Mouse (Mus musculus) kidney, embryonic 16.5 days (tissue): ENCODE measurements around the gene Rapgef3. TPM values are rescaled to one million over a fixed set of nuclear protein-coding genes. Genes with fewer than 3 reads are reported as not detected.

Source experiments
- ATAC-seq: fragments of 200-750 bp; cut with Nextera tagmentation; 2 replicates; pipeline ENCODE4 v1.8.0; 2017; ENCODE audit warnings: moderate TSS enrichment; ENCODE audit not compliant: low FRiP score, low TSS enrichment
- H3K27ac ChIP-seq: fragments of 300-500 bp; sonication (generic); 2 replicates; pipeline ENCODE4 v1.5.1; 2014; ENCODE audit warnings: low read length
- H3K27me3 ChIP-seq: fragments of 300-500 bp; sonication (generic); 2 replicates; pipeline ENCODE4 v1.6.1; 2014; ENCODE audit warnings: low read length, control low read depth, mixed read lengths; ENCODE audit not compliant: insufficient read depth
- H3K36me3 ChIP-seq: fragments of 300-500 bp; sonication (generic); 2 replicates; pipeline ENCODE4 v1.6.1; 2014; ENCODE audit warnings: low read length, control low read depth, mixed read lengths; ENCODE audit not compliant: insufficient read depth
- H3K4me1 ChIP-seq: fragments of 300-500 bp; sonication (generic); 2 replicates; pipeline ENCODE4 v1.6.1; 2014; ENCODE audit warnings: low read length, control low read depth, mixed read lengths; ENCODE audit not compliant: insufficient read depth
- H3K4me2 ChIP-seq: fragments of 300-500 bp; sonication (generic); replicated peaks from 2 replicates; pipeline ENCODE4 v1.6.1; 2014; ENCODE audit warnings: low read depth, low read length
- H3K4me3 ChIP-seq: fragments of 300-500 bp; sonication (generic); 2 replicates; pipeline ENCODE4 v1.5.1; 2014; ENCODE audit warnings: mild to moderate bottlenecking, low read length
- H3K9ac ChIP-seq: fragments of 300-500 bp; sonication (generic); replicated peaks from 2 replicates; pipeline ENCODE4 v1.6.1; 2014; ENCODE audit warnings: low read length
- H3K9me3 ChIP-seq: fragments of 300-500 bp; sonication (generic); 2 replicates; pipeline ENCODE4 v1.6.1; 2016; ENCODE audit warnings: low read length, control low read depth
- WGBS: fragments of 180-500 bp; shearing (Covaris S2); extraction: QIAGEN DNeasy Blood & Tissue Kit; methylation state at CpG from one replicate; pipeline ENCODE4 v1.1.7; 2014; 5-methylcytosine and 5-hydroxymethylcytosine counted together
- polyA plus RNA-seq: library from polyadenylated mRNA; unstranded; fragments of >200 nt; fragmentation: Nextera tagmentation; extraction: Ambion mirVana; gene quantifications from 2 replicates; pipeline ENCODE4 v1.2.1, GENCODE M21; 2015

Rapgef3 gene
- polyA plus RNA-seq, 1 experiment from 2014 or later = 36.3 TPM

GRCm38 (mm10) chr15:97786412-97787112 is 18.8 kb upstream of the Rapgef3 start:
- Histone ChIP-seq H3K4me2 (no peak overlapping the region), H3K27me3 (no peaks in the 10 kb centered on the region), H3K36me3 (peaks cover 8% of the 10 kb centered on the region), H3K4me3 (no peak overlapping the region), H3K27ac (no peak overlapping the region), H3K9ac (no peak overlapping the region), H3K4me1 (peaks cover 45% of the 10 kb centered on the region), H3K9me3 (no peaks in the 10 kb centered on the region)
- no peak for ATAC-seq
- 67% methylated on average over 10 of the region's 10 CpGs for WGBS

GRCm38 (mm10) chr15:97785731-97786411 is 18.1 kb upstream of the Rapgef3 start:
- no peak overlapping the region for H3K4me2 ChIP-seq

GRCm38 (mm10) chr15:97784561-97785161 is 16.9 kb upstream of the Rapgef3 start:
- 5% methylated on average over 45 of the region's 45 CpGs for WGBS
- H3K4me2 ChIP-seq = peak overlapping the region; percentile 63
- peaks cover 63% of the 10 kb centered on the region for H3K4me1 ChIP-seq
- H3K9me3 ChIP-seq = no peaks in the 10 kb centered on the region
- no peaks in the 10 kb centered on the region for H3K36me3 ChIP-seq
- no peaks in the 10 kb centered on the region for H3K27me3 ChIP-seq
- H3K27ac ChIP-seq = peak overlapping the region; percentile 68
- H3K4me3 ChIP-seq = peak overlapping the region; percentile 73
- peak; percentile 44 for ATAC-seq
- peak overlapping the region; percentile 93 for H3K9ac ChIP-seq

More at GRCm38 (mm10) chr15:97785731-97786411, 18.1 kb upstream of the Rapgef3 start:
- Histone ChIP-seq H3K4me3 (no peak overlapping the region), H3K4me1 (peaks cover 52% of the 10 kb centered on the region), H3K27me3 (no peaks in the 10 kb centered on the region), H3K36me3 (peaks cover under 1% of the 10 kb centered on the region; the same call in 1 of the 2 replicates), H3K9ac (no peak overlapping the region), H3K9me3 (no peaks in the 10 kb centered on the region), H3K27ac (no peak overlapping the region)
- 84% methylated on average over 9 of the region's 9 CpGs for WGBS
- no peak for ATAC-seq

DNA sequence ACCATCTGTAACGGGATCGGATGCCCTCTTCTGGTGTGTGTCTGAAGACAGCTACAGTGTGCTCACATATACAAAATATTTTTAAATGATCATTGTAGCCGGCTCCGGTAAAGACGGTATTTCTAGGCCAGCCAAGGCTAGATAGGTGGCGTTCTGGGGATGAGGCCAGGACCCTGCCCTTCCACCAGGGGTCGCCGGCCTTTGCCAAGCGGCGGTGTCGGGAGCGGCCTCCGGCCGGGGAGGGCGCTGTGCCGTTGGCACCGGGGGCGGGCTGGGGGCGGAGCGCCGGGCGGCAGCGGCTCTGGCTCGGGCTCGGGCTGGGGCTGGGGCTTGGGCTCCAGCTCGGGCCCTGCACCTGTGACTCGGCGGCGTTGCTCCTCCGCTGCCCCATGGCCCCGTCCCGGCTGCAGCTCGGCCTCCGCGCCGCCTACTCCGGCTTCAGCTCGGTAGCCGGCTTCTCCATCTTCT is 16.4 kb upstream of the Rapgef3 start:
- no peaks in the 10 kb centered on the region for H3K36me3 ChIP-seq
- H3K27ac ChIP-seq = peak overlapping the region; percentile 68
- peak; percentile 83 for ATAC-seq
- peak overlapping the region; percentile 93 for H3K9ac ChIP-seq
- peaks cover 63% of the 10 kb centered on the region for H3K4me1 ChIP-seq
- WGBS = 5% methylated on average over 34 of the region's 39 CpGs
- no peaks in the 10 kb centered on the region for H3K9me3 ChIP-seq
- H3K4me3 ChIP-seq = peak overlapping the region; percentile 73
- H3K27me3 ChIP-seq = no peaks in the 10 kb centered on the region
- peak overlapping the region; percentile 63 for H3K4me2 ChIP-seq

DNA sequence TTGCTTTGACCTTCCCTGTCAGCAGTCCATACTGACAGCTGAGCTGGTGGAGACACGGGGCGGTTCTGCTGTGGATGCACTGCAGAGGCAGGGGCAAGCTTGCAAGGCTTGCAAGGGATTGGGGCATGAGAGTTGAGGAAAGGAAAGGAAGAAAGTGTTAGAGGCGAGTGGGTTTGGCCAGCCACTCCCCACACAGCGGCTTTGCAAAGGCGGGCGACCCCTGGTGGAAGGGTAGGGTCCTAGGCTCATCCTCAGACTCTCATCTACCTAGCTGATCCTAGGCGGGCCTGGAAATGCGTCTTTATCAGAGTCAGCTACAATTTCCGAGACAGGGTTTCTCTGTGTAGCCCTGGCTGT is 15.0 kb upstream of the Rapgef3 start:
- no peak overlapping the region; the same call in 1 of the 2 replicates for H3K9ac ChIP-seq
- no peaks in the 10 kb centered on the region for H3K36me3 ChIP-seq
- H3K27me3 ChIP-seq = no peaks in the 10 kb centered on the region
- peak overlapping the region; percentile 16; the same call in 1 of the 2 replicates for H3K4me3 ChIP-seq
- 6% methylated on average over 9 of the region's 9 CpGs for WGBS
- H3K4me2 ChIP-seq = peak overlapping the region; percentile 45
- peak; percentile 32; the same call in 1 of the 2 replicates for ATAC-seq
- peak overlapping the region; percentile 70 for H3K27ac ChIP-seq
- peaks cover 64% of the 10 kb centered on the region for H3K4me1 ChIP-seq
- no peaks in the 10 kb centered on the region for H3K9me3 ChIP-seq

DNA sequence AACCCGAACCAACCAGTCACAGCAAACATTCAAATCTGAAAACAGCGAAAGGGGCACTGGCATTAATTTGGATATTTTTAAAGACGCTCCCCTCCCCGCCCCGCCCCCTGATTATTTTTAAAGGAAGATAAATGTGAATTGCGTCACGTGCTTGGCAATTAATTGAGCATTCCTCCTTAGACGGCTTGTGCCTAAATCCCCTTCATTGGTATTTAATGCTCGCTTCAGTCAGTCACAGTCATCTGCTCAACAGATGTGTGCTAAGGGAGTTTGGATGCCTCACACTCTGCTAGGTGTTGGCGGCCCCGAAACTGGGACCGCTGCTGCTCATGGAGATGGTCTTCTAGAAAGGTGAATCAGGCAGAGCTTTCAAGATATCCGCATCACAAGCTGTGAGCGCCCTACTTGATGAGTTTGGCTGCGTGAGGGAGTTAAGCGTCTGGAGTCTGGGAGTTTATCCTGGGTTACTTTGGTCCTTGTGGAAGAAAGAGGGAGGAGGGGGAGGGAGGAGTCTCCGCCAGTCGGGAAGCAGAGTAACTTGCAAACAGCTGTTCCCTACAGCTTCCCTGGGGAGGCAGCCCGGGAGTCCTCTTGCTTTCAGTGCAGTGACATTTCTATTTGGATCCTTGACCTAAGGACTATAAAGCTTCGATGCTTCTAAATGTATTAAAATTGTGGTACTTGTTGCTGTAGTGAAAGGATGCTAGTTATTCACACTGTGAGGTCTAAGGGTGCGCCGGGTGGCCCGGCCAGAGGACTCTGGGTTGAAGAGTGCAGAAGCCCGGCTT is 14.4 kb upstream of the Rapgef3 start:
- peaks cover 67% of the 10 kb centered on the region for H3K4me1 ChIP-seq
- H3K27me3 ChIP-seq = no peaks in the 10 kb centered on the region
- peak; percentile 33; the same call in 1 of the 2 replicates for ATAC-seq
- H3K4me3 ChIP-seq = peak overlapping the region; percentile 20
- no peaks in the 10 kb centered on the region for H3K9me3 ChIP-seq
- H3K27ac ChIP-seq = peak overlapping the region; percentile 77
- H3K4me2 ChIP-seq = peak overlapping the region; percentile 45
- no peaks in the 10 kb centered on the region for H3K36me3 ChIP-seq
- H3K9ac ChIP-seq = no peak overlapping the region; the same call in 1 of the 2 replicates
- 12% methylated on average over 24 of the region's 24 CpGs for WGBS

GRCm38 (mm10) chr15:97780611-97781031 is 12.8 kb upstream of the Rapgef3 start:
- Histone ChIP-seq H3K4me1 (peaks cover 71% of the 10 kb centered on the region), H3K4me2 (no peak overlapping the region), H3K9me3 (no peaks in the 10 kb centered on the region), H3K27me3 (no peaks in the 10 kb centered on the region), H3K4me3 (no peak overlapping the region), H3K27ac (peak overlapping the region; percentile 86), H3K9ac (peak overlapping the region; percentile 1; the same call in 1 of the 2 replicates), H3K36me3 (no peaks in the 10 kb centered on the region)
- WGBS = 34% methylated on average over 12 of the region's 12 CpGs
- no peak for ATAC-seq

DNA sequence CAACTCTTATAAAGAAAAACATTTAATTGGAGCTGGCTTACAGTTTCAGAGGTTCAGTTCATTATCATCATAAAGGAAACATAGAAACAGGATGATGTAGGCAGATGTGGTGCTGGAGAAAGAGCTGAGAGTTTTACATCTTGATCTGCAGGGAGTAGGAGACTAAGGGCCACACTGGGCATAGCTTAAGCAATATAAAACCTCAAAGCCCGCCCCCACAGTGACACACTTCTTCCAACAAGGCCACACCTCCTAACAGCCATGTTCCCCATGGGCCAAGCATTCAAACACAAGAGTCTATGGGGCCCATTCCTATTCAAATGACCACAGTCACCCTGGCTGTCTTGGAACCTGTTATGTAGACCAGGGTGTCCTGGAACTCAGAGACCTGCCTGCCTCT is 11.8 kb upstream of the Rapgef3 start:
- Histone ChIP-seq H3K27me3 (no peaks in the 10 kb centered on the region), H3K9ac (no peak overlapping the region), H3K4me2 (no peak overlapping the region), H3K4me3 (no peak overlapping the region), H3K27ac (peak overlapping the region; percentile 86; the same call in 1 of the 2 replicates), H3K36me3 (no peaks in the 10 kb centered on the region), H3K4me1 (peaks cover 73% of the 10 kb centered on the region), H3K9me3 (no peaks in the 10 kb centered on the region)
- 94% methylated on average over 1 of the region's 1 CpGs for WGBS
- no peak for ATAC-seq
